Mouse (Mus musculus): ENCODE results near the gene Ccdc146. TPM values are rescaled to one million over a fixed set of nuclear protein-coding genes. Genes with fewer than 3 reads are reported as not detected.

Ccdc146 gene
- total RNA-seq, 2 experiments from 2014 or later: not detected

Other genes starting within 250 kb of the Ccdc146 start
- 1.5 and 2.6 TPM in 2 replicates for gene Gsap, start 238.4 kb downstream of the Ccdc146 start, total RNA-seq (2014; fragmentation: Nextera tagmentation)
- 1.1 and 1.3 TPM in 2 replicates for gene Gsap, start 238.4 kb downstream of the Ccdc146 start, total RNA-seq (2017)
- gene Fgl2, start 52.0 kb downstream of the Ccdc146 start, total RNA-seq (2014; fragmentation: Nextera tagmentation): 1.2 and 1.8 TPM in 2 replicates
- gene Fgl2, start 52.0 kb downstream of the Ccdc146 start, total RNA-seq (2017): 1.6 and 5.8 TPM in 2 replicates
- gene Fam185a, start 281 bp upstream of the Ccdc146 start, total RNA-seq (2014; fragmentation: Nextera tagmentation): 12.4 and 15.2 TPM in 2 replicates
- 10.8 and 25.8 TPM in 2 replicates for gene Fam185a, start 281 bp upstream of the Ccdc146 start, total RNA-seq (2017)
- gene Lrrc17, start 118.9 kb upstream of the Ccdc146 start, total RNA-seq (2014; fragmentation: Nextera tagmentation): not detected in 2 replicates
- not detected in 2 replicates for gene Lrrc17, start 118.9 kb upstream of the Ccdc146 start, total RNA-seq (2017)
- gene Fbxl13, start 221.0 kb upstream of the Ccdc146 start, total RNA-seq (2014; fragmentation: Nextera tagmentation): 1.8 and 7.1 TPM in 2 replicates
- 2.3 and 3.3 TPM in 2 replicates for gene Fbxl13, start 221.0 kb upstream of the Ccdc146 start, total RNA-seq (2017)
- 22.5 and 43.9 TPM in 2 replicates for gene Armc10, start 221.1 kb upstream of the Ccdc146 start, total RNA-seq (2014; fragmentation: Nextera tagmentation)
- gene Armc10, start 221.1 kb upstream of the Ccdc146 start, total RNA-seq (2017): 49.9 and 69.3 TPM in 2 replicates